Mouse (Mus musculus) liver, adult 2 months (tissue): ENCODE results near the gene Mettl2.

Source experiments
- CTCF ChIP-seq: fragments of 200-500 bp; IDR thresholded peaks from 2 replicates; pipeline ENCODE4 v1.5.1; 2011; ENCODE audit warnings: low read depth, low read length, control low read depth
- POLR2A ChIP-seq: fragments of 200-500 bp; IDR thresholded peaks from 2 replicates; pipeline ENCODE4 v1.6.1; 2011; ENCODE audit warnings: low read length, control low read depth; ENCODE audit not compliant: insufficient read depth; ENCODE audit errors: extremely low read depth

DNA sequence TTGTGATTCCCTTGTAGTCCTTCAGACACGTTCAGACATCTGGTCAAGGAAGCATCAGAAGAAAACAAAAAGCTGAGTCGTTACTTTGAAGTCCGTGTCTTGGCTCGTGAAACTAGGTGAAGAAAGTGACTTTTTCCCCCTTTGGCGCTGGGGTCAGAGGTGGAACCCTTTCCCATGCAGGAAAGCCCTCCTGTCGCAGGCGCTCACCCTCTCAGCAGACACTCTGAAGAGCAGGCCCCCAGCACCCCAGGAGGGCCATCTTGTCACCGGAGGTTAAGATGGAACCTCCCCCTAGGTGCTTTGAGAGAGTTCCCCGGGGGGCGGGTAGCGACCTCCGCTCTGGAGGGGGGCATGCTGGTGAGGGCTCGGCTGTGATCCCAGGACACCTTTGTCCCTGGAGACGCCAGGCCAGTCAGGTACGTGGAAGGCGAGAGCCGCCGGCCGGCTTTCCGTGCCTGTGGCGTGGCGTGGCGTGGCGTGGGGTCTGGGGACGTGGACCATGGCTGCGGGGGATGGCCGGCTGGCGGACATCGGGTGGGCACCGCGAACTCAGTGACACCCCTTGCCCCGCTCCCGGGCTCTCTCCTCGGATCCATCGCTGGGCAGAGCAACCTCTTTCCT, 54.4 kb downstream of the Mettl2 start:
- TF ChIP-seq POLR2A: no peak
- no peak for TF ChIP-seq CTCF
